In the genomic region with DNA sequence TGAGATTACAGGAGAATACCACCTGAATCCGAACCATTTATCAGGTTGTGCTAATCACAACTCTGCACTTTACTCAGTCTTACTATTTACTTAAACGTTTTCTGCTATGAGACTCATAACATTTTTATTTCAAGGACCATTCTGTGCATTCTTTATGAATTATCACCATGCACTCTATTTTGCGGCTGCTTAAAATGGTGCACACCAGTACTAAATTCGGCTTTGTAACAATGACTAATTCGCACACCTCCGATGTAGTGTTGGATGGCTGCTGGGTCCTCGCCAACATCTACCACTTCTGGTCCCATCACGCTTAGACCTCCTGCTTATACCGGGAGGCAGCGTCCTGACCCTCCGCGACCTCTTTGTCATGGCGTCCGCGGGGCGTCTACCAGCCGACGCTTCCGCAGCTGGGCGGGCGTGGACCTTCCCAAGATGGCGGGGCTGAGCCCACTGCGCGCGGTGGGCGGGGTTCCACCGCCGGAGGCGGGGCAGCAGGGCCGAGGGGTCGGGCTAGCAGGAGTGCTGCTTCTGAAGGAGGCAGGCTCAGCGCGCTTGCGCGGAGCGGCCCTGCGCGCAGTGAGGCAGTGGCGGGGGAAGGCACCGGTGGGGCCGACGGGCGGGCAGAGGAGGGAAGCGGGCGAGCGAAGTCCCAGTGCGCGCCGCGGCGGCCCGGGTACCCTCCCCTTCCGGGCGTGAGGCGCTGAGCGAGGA, we compare ENCODE assay signal across 8 mouse cellular contexts. TPM values are rescaled to one million over a fixed set of nuclear protein-coding genes. Genes with fewer than 3 reads are reported as not detected.
DNase-seq lines count a peak whose midpoint lies in the region; ATAC-seq and TF ChIP-seq lines count a peak whose summit lies in the region.

A gene (plus strand): TSS at position 590 of the 714 bp plus-strand sequence.

- H3K4me3 ChIP-seq in G1E (ENCODE audit: low read depth, low read length): peak within 1 kb of the TSS; percentile 91
- peak within 1 kb of the TSS; percentile 70 for H3K4me3 ChIP-seq in forebrain, embryonic 16.5 days (replicated peaks; ENCODE audit: low read length)
- H3K4me3 ChIP-seq in layer of hippocampus, adult 2 months: peak within 1 kb of the TSS; percentile 95
- peak within 1 kb of the TSS; percentile 97 for H3K4me3 ChIP-seq in lung, embryonic 14.5 days (ENCODE audit: low read depth, low read length)
- H3K4me3 ChIP-seq in olfactory bulb, adult 2 months (ENCODE audit: insufficient read depth, low read depth, low read length): peak within 1 kb of the TSS; percentile 73
- peak within 1 kb of the TSS; percentile 82 for H3K4me3 ChIP-seq in thymus, adult 2 months (ENCODE audit: control insufficient read depth, insufficient read depth, low read length)

- peak; percentile 74 for ATAC-seq in G1E (ENCODE audit: extremely low read depth, insufficient number of reproducible peaks, low FRiP score, poor library complexity, severe bottlenecking)
- ATAC-seq in forebrain, embryonic 16.5 days: peak; percentile 96
- ATAC-seq in lung, embryonic 14.5 days (ENCODE audit: insufficient read depth): peak; percentile 94

- H3K9ac ChIP-seq in forebrain, embryonic 16.5 days (replicated peaks; ENCODE audit: low read depth, low read length): peak within 1 kb of the TSS; percentile 98
- H3K9ac ChIP-seq in lung, embryonic 14.5 days: peak within 1 kb of the TSS; percentile 94

- H3K9me3 ChIP-seq in G1E (replicated peaks): no peaks in the 10 kb centered on the region
- H3K9me3 ChIP-seq in forebrain, embryonic 16.5 days (ENCODE audit: control insufficient read depth, low read length): no peaks in the 10 kb centered on the region
- no peaks in the 10 kb centered on the region for H3K9me3 ChIP-seq in lung, embryonic 14.5 days (ENCODE audit: low read depth, low read length)

- intact Hi-C loops in heart, postnatal 36 days (cut with DNase I): loop anchor here (2.0 to 5.0 kb wide), 2 partner anchors 36 to 190 kb away; a partner anchor contains a TSS

- peak; percentile 94 for DNase-seq in G1E (ENCODE audit: low spot score)
- DNase-seq in cerebellum, adult 18-20 months: peak; percentile 98
- peak; percentile 96 to 97 for DNase-seq in heart, postnatal 36 days
- DNase-seq in layer of hippocampus, adult 2 months (ENCODE audit: low spot score in 2 of 2): peak; percentile 98 to 99
- peak; percentile 99 for DNase-seq in lung, embryonic 14.5 days
- DNase-seq in thymus, adult 2 months: peak; percentile 99

- peaks cover 18% of the 10 kb centered on the region for H3K4me1 ChIP-seq in G1E (ENCODE audit: insufficient read depth, low read depth, low read length)
- peaks cover 13% of the 10 kb centered on the region for H3K4me1 ChIP-seq in forebrain, embryonic 16.5 days (replicated peaks; ENCODE audit: control insufficient read depth, insufficient read depth, low read length)
- H3K4me1 ChIP-seq in lung, embryonic 14.5 days (ENCODE audit: insufficient read depth): no peaks in the 10 kb centered on the region
- H3K4me1 ChIP-seq in olfactory bulb, adult 2 months (ENCODE audit: control insufficient read depth, insufficient read depth, low read length): no peaks in the 10 kb centered on the region
- no peaks in the 10 kb centered on the region for H3K4me1 ChIP-seq in thymus, adult 2 months (replicated peaks; ENCODE audit: control insufficient read depth, insufficient read depth, low read length)

- TF ChIP-seq CTCF in G1E (IDR thresholded peaks at IDR 0.05; ENCODE audit: low read depth, low read length): no peak
- TF ChIP-seq CTCF in layer of hippocampus, adult 2 months (conservative IDR thresholded peaks at IDR 0.05): no peak; the same call in 1 of the 2 replicates
- no peak for TF ChIP-seq CTCF in lung, embryonic 14.5 days (IDR thresholded peaks at IDR 0.05; ENCODE audit: low read depth)
- TF ChIP-seq CTCF in olfactory bulb, adult 2 months (IDR thresholded peaks at IDR 0.05; ENCODE audit: insufficient read depth, low read depth, low read length): no peak
- peak; percentile 73; the same call in 1 of the 2 replicates for TF ChIP-seq CTCF in thymus, adult 2 months (IDR thresholded peaks at IDR 0.05; ENCODE audit: borderline replicate concordance, control insufficient read depth, extremely low read depth, insufficient read depth, low read length, poor library complexity)

- peak within 1 kb of the TSS; percentile 98 for H3K27ac ChIP-seq in forebrain, embryonic 16.5 days (ENCODE audit: low read length)
- peak within 1 kb of the TSS; percentile 98 for H3K27ac ChIP-seq in layer of hippocampus, adult 2 months
- peak within 1 kb of the TSS; percentile 99 for H3K27ac ChIP-seq in lung, embryonic 14.5 days (ENCODE audit: low read depth)
- peak within 1 kb of the TSS; percentile 63 for H3K27ac ChIP-seq in olfactory bulb, adult 2 months (ENCODE audit: insufficient read depth, low read depth, low read length)
- H3K27ac ChIP-seq in thymus, adult 2 months (ENCODE audit: control insufficient read depth, insufficient read depth, low read length): peak within 1 kb of the TSS; percentile 61

- WGBS in forebrain, embryonic 16.5 days: 2% methylated on average over 51 of the region's 56 CpGs
- WGBS in lung, embryonic 14.5 days: 2% methylated on average over 43 of the region's 56 CpGs
- WGBS in olfactory bulb, adult 2 months: 2% methylated on average over 55 of the region's 56 CpGs
- WGBS in thymus, adult 2 months: 2% methylated on average over 55 of the region's 56 CpGs

- H3K36me3 ChIP-seq in G1E (replicated peaks): peaks cover 2% of the 10 kb centered on the region
- no peaks in the 10 kb centered on the region for H3K36me3 ChIP-seq in forebrain, embryonic 16.5 days (ENCODE audit: control insufficient read depth, insufficient read depth)
- no peaks in the 10 kb centered on the region for H3K36me3 ChIP-seq in lung, embryonic 14.5 days (ENCODE audit: insufficient read depth)
- H3K36me3 ChIP-seq in thymus, adult 2 months (ENCODE audit: control insufficient read depth, insufficient read depth, low read length): no peaks in the 10 kb centered on the region

- no peaks in the 10 kb centered on the region for H3K27me3 ChIP-seq in G1E (ENCODE audit: insufficient read depth, low read length)
- no peaks in the 10 kb centered on the region for H3K27me3 ChIP-seq in forebrain, embryonic 16.5 days (replicated peaks; ENCODE audit: control insufficient read depth, insufficient read depth, low read length)
- H3K27me3 ChIP-seq in lung, embryonic 14.5 days (ENCODE audit: insufficient read depth, low read length): no peaks in the 10 kb centered on the region
- H3K27me3 ChIP-seq in thymus, adult 2 months (ENCODE audit: control insufficient read depth, insufficient read depth, low read length): no peaks in the 10 kb centered on the region

- peak within 1 kb of the TSS; percentile 44 for H3K4me2 ChIP-seq in forebrain, embryonic 16.5 days (ENCODE audit: low read length)
- H3K4me2 ChIP-seq in lung, embryonic 14.5 days: peak within 1 kb of the TSS; percentile 67

- TF ChIP-seq POLR2A in olfactory bulb, adult 2 months (IDR thresholded peaks at IDR 0.05; ENCODE audit: insufficient read depth, low read depth, low read length): peak; percentile 92
- TF ChIP-seq POLR2A in thymus, adult 2 months (IDR thresholded peaks at IDR 0.05; ENCODE audit: control insufficient read depth, extremely low read depth, insufficient read depth, low read length, poor library complexity): peak; percentile 97

RNA-seq across cellular contexts. Expression of the gene that starts here (rescaled TPM):
- total RNA-seq in G1E (2014; fragmentation: Nextera tagmentation) (98.9 and 119 TPM in 2 replicates), G1E (2017) (52.6 and 60.1 TPM in 2 replicates)
- polyA plus RNA-seq in G1E (2012): 32.2 and 47.7 TPM in 2 replicates
- 112 and 117 TPM in 2 replicates for polyA plus RNA-seq in forebrain, embryonic 16.5 days (2015; fragmentation: Nextera tagmentation; extraction: Ambion mirVana)
- total RNA-seq in heart, postnatal 36 days (2021): 10 to 100 TPM; 63.0 to 65.3 TPM
- total RNA-seq in layer of hippocampus, adult 2 months (2021): 10 to 100 TPM; 44.1 to 44.7 TPM
- 77.1 and 77.9 TPM in 2 replicates for polyA plus RNA-seq in lung, embryonic 14.5 days (2014; fragmentation: Nextera tagmentation; extraction: Ambion mirVana)
- polyA plus RNA-seq in olfactory bulb, adult 2 months (2012; ENCODE audit: insufficient read depth, insufficient read length, low replicate concordance, missing spikeins): not detected in 2 replicates
- 13.3 and 14.8 TPM in 2 replicates for polyA plus RNA-seq in thymus, adult 2 months (2012; rRNA removed)

Comparison
In these comparisons a context has a peak if more than half of its experiments do, and no peak if none do; other contexts are left out.
1. Peak in every context shown above with its lines: DNase-seq, ATAC-seq, H3K4me3 ChIP-seq and H3K27ac ChIP-seq.